Mouse (Mus musculus) lung, adult 10 weeks (tissue): ENCODE measurements around the gene Zfp428. TPM values are rescaled to one million over a fixed set of nuclear protein-coding genes. Genes with fewer than 3 reads are reported as not detected.

Source experiments
- polyA plus RNA-seq: library from polyadenylated mRNA; stranded (reverse); fragments of 350-450 nt; fragmentation: Illumina TruSeq; extraction: RNeasy Lipid Tissue Mini Kit (QIAGEN cat#74804); gene quantifications from one replicate; pipeline ENCODE4 v1.2.3, GENCODE M21; 2014; ENCODE audit warnings: low read depth, low replicate concordance; ENCODE audit not compliant: insufficient read depth

The Zfp428 gene
- polyA plus RNA-seq: 2.8 TPM

GRCm38 (mm10) chr7:24506838-24507725 lies at the start of gene Zfp428:
Zfp428 (plus strand) TSS chr7:24507006.

DNA sequence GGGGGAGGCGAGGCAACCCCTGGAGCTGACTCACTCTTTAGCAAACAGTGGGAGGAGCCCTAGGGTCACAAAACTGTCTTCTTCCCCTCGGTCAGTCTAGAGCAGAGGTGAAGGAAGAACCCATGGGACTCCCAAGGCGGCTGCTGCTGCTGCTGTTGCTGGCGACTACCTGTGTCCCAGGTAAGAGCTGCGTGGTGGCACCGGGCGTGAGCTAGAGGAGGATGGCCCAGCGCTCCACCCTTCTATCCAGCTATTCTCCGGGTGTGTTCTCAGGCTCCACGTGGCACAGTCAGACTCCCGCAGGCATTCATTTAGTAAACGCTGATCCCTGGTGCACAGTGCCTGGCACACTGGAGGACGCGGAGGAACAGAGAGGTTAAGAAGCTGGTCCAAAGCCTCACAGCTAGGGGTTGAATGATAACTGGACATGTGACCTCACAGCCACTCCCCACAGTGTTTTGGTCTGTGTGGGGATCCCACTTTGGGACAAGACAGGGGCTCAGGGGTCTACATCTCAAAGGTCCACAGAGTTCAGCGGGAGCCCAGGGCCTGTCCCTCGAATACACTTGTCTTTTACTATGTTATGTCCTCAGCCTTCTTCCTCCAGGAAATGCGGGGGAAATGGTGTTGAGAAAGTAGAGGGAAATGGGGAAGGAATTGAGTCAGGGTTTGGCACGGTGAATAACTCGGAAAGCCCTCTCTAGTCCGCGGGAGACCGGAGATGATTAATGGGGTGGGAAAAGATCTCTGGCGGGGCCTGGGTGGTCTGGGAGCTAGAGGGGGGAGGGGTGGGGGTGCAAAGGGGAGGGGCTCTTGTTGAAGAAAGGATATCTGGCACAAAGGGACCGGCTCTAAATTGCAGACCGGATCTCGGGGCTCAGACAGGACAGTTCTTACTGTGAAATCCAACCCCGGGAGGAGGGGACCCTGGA lies 44.2 kb upstream of the Zfp428 start, which contains the start of gene Plaur:
Gene Plaur (plus strand): TSS at position 97 of the 932 bp plus-strand sequence.

DNA sequence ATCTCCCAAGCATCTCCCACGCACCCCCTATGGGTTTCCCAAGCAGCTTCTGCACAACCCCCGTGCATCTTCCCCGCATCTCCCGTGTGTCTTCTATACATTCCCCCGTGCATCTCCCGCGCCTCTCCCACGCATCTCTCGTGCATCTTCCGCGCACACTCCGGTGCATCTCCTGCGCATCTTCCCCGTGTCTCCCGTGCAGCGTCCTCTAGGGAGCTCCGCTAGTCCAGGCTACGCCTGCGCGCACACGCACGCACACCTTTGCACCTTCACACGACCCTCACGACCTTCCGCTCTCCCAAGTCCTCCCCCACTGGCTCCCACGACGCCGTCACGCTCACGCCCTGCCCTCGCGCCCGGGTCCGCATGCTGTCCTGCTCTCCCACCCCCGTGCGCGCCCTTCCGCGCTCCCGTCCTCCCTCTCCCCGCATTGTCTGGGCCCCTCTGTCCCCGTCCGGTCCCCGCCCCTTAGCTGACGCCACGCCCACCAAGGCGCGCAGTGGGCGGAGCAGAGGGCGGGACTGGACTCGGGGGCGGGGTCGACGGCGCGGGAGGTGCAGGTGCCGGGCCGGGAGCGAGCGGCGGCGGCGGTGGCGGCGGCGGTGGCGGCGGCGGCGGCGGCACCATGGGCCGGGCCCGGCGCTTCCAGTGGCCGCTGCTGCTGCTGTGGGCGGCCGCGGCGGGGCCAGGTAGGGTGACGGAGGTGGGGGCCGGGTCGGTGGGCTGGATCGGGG lies 25.2 kb upstream of the Zfp428 start, which contains the start of gene Cadm4:
Gene Cadm4 (plus strand): TSS at position 550 of the 734 bp plus-strand sequence.

DNA sequence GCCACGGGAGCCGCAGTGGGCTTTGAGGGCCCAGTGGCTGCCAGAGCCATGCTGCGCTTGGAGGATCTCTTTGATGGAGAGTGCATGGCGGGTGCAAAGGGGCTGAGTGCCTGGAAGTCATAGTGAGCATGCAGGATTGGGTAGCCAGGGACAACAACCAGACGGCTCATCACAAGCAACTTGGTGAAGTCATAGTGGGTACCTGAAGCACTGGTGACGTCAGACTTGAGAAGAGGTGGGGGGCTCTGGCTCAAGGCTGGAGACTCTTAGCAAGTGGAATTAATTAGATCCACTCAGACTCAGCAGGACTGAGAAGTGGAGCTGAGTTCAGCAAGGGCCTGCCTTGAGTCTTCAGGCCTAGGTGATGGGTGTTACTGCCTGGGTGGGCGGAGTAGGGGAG lies 5.5 kb downstream of the Zfp428 start, which contains the start of gene AC161166.1:
Gene AC161166.1 (minus strand): TSS at position 101 of the 400 bp plus-strand sequence.

DNA sequence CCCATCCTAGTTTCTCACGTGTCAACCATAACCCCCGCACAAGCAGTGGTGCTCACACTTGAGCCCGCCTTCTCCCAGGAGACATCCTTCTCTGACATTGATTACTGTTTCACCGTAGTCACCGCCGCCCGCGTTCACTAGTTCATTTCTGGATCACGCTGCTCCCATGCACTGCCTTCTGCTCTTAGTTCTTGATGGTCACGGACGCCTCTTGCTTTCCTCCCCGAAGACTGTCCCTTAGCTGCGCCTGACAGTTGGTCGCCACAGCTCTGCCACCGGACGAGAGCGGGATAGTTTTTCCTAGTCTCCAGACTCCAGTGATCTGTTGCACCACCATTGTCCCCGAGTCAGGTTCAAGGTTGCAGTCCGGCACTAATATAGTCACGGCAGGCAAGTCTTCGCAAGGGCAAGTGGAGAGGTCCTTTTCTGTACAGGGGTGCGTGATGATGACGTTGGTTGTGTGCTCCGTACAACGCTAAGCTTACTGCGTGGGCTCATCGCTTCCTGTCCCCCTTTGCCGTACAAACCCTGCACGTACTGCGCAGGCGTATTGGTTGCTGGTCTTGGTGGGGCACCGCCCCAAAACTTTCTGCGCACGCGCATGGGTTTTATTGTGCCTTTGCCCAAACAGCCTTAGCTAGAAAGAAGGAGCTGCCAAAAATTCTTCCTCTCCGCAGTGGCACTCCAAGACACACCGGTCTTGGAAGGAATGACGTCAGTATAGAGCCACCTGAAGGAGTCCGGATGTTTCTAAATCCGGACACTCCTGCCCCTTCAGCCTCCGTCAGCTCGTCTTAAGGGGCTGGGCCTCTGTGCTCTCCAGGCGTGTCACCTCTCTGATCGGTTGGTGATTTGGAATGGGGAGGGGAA lies 23.5 kb downstream of the Zfp428 start, which contains the start of gene Irgq:
Gene Irgq (plus strand): TSS at position 628 of the 870 bp plus-strand sequence.

DNA sequence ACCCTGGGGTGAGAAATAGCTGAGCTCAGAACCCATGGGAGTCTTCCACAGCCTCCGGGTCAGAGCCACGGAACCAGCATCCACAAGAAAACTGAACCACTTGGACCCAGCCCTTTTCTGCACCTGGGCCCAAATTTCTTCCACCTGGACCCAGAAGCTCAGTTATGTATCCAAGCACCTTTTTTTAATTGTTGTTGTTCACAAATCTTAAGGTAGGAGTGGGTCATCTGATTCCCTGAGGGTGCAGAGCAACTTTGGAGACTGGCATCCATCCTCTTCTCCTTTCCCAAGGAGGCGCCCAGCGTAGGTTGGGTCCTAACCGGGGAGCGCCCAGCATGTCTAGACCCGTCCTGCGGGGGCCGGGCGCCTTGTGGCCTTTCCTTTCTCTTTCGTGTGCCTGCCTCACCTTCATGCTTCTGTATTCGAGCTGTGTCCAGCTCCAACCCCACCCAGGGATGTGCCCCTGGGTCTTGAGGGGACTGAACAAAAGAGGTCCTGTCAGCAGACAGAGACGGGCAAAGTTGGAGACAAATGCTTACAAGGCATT lies 39.3 kb downstream of the Zfp428 start, which contains the start of the genes Pinlyp and Xrcc1:
Gene Pinlyp (minus strand): TSS at position 51 of the 547 bp plus-strand sequence.
Gene Xrcc1 (plus strand): TSS at position 222 of the 547 bp plus-strand sequence.

Other genes with a start within 250 kb of the Zfp428 start
- gene Zfp93, start 236.6 kb upstream of the Zfp428 start, polyA plus RNA-seq: 2.4 TPM
- gene Zfp61, start 205.8 kb upstream of the Zfp428 start, polyA plus RNA-seq: 6.0 TPM
- 5.2 TPM for gene Zfp94, start 190.3 kb upstream of the Zfp428 start, polyA plus RNA-seq
- not detected for gene Tescl, start 173.1 kb upstream of the Zfp428 start, polyA plus RNA-seq
- gene Lypd5, start 157.8 kb upstream of the Zfp428 start, polyA plus RNA-seq: not detected
- 4.4 TPM for gene Kcnn4, start 136.7 kb upstream of the Zfp428 start, polyA plus RNA-seq
- 13.7 TPM for gene Smg9, start 107.4 kb upstream of the Zfp428 start, polyA plus RNA-seq
- gene Irgc1, start 54.7 kb upstream of the Zfp428 start, polyA plus RNA-seq: 0.29 TPM
- gene Plaur, start 44.5 kb upstream of the Zfp428 start, polyA plus RNA-seq: 48.8 TPM
- gene Cadm4, start 25.0 kb upstream of the Zfp428 start, polyA plus RNA-seq: 8.8 TPM
- gene AC161166.1, start 5.4 kb downstream of the Zfp428 start, polyA plus RNA-seq: not detected
- 4.7 TPM for gene Irgq, start 23.7 kb downstream of the Zfp428 start, polyA plus RNA-seq
- gene Pinlyp, start 39.1 kb downstream of the Zfp428 start, polyA plus RNA-seq: not detected
- gene Xrcc1, start 39.3 kb downstream of the Zfp428 start, polyA plus RNA-seq: 16.8 TPM
- 11.8 TPM for gene Ethe1, start 80.5 kb downstream of the Zfp428 start, polyA plus RNA-seq
- gene Zfp575, start 80.6 kb downstream of the Zfp428 start, polyA plus RNA-seq: 0.08 TPM
- 2.1 TPM for gene Phldb3, start 103.8 kb downstream of the Zfp428 start, polyA plus RNA-seq
- gene Lypd3, start 129.5 kb downstream of the Zfp428 start, polyA plus RNA-seq: not detected
- gene Tex101, start 169.7 kb downstream of the Zfp428 start, polyA plus RNA-seq: not detected
- not detected for gene BC049730, start 202.2 kb downstream of the Zfp428 start, polyA plus RNA-seq
- not detected for gene Gm4763, start 219.9 kb downstream of the Zfp428 start, polyA plus RNA-seq